Mouse (Mus musculus): ENCODE data around the gene Nprl2. TPM values are rescaled to one million over a fixed set of nuclear protein-coding genes. Genes with fewer than 3 reads are reported as not detected.

Gene Nprl2
- total RNA-seq, 4 experiments from 2014 or later, result 10.4 to 13.4 (median 11.0) TPM

DNA sequence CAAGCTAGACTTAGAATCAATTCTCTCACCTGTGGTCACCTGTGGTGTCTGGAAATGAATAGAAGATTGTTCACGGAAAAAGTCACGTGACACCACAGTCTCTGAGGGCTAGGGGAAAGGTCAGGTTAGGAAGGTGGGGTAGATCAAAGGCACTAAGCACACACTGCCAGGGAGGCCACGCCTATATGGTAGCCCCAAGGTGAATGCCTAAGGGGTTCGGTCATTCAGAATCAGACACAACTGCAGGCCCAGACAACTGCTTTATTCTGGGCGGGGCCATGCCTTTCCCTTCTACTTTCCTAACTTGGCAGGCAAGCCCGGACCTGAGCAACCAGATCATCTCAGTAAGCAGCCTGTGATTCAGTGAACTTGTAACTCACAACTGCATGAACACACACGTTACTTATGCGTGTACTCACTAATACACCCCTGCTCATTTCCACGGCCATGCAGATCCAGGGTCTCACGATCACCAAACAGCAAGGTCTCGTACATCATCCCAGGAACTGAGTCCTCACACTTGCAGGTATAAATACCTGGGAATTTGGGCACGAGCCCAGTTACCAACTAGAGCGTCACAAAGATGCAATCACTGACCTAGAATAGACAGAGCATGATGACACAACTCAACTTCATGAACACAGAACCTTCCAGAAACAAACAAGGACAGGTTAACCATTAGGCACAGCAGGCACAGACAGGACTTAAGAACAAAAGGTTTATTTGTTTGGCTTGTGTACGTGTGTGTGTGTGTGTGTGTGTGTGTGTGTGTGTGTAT is 33.7 kb downstream of the Nprl2 start:
- no peak for DNase-seq (ENCODE audit: low spot score in 2 of 2)

DNA sequence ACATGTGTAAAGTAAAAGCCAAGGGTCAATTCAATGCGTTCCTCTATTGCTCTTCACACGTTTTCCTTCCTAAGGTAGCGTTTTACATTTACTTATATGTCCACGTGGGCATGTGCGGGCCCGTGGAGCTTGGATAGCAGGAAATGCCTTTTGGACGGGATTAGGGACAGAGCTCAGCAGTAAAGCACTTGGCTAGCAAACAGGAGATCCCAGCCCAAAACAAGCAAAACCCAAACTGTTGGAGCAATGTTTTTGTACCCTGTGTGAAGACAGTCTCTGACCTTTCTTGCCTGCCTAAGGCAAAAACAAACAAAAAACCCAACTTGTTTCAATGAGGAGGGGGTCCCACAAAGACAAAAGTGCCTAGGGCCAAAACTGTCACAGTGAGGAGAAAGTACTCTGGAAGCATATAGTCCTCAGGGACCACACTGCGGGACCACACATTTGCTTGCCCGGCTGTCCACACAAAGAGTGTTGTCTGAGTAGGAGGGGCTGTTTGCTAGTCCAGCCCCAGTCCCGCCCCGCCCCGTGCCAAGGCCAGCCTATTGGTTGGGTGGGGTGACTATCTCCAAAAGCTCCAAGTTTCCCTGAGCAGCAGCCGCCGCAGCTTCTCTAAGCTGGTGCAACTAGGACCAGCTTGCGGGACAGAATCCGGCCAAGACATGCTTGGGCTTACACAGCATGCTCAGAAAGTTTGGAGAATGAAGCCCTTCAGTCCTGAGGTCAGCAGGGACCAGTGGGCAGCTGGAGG is 34.5 kb downstream of the Nprl2 start, which contains the start of gene Hyal1:
Gene Hyal1, plus strand, starts transcription at position 571 of the 751 bp plus-strand sequence.
- DNase-seq (ENCODE audit: low spot score in 2 of 2), result peak; percentile 76 to 78

DNA sequence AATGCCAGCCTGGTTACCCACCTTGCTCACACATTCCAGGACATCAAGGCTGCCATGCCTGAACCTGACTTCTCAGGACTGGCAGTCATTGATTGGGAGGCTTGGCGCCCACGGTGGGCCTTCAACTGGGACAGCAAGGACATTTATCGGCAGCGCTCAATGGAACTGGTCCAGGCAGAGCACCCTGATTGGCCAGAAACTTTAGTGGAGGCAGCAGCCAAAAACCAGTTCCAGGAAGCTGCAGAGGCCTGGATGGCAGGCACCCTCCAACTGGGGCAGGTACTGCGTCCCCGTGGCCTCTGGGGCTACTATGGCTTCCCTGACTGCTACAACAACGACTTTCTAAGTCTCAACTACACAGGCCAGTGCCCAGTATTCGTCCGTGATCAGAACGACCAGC is 35.8 kb downstream of the Nprl2 start:
- DNase-seq (ENCODE audit: low spot score in 2 of 2), result no peak

DNA sequence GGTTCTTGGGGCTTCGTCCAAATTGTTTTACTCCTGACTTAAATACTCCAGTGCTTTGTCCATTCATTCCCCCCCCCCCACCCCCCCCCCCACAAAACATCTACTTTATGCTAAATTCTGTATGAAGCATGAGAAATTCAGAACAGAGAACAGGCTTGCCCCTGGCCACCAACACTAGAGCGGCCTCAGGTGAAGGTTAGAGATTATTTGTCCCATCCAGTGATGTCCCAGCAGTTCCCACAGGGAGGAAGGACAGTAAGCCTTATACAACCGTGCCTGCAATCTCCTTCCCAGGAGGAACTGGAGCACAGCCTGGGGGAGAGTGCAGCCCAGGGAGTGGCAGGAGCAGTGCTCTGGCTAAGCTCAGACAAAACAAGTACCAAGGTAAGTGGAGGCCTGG is 36.6 kb downstream of the Nprl2 start, which contains the start of gene Naa80:
Gene Naa80, plus strand, starts transcription at position 301 of the 400 bp plus-strand sequence.
- DNase-seq (ENCODE audit: low spot score in 2 of 2), result no peak

DNA sequence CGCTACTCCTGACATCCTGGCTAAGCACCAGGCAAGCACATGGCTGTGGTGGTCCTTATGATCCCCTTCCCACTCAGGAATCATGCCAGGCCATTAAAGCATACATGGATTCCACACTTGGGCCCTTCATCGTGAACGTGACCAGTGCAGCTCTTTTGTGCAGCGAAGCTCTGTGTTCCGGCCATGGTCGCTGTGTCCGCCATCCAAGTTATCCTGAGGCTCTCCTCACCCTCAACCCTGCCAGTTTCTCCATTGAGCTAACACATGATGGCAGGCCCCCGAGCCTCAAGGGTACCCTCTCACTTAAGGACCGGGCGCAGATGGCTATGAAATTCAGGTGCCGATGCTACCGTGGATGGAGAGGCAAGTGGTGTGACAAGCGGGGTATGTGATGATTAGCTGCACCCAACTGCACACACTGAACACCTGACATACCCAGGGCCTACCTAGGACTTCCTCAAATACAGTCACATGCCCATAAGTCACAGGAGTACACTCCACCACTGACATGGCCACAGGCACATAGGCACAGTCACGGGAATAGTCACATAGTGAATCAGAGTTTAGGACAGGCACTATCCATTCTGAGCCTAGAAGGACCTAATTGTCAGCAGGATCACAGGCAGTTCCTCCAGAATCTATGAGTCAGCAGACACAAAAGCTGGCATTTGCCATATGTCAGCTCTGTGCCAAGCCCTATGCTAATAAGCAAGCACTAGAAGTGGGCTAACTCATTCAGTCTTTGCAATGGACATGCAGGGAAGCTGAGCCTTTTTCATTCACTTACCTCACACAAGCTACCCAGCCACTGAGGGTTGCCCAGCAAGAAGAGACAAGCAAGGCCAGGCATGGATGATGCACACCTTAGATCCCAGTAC is 37.2 kb downstream of the Nprl2 start:
- DNase-seq (ENCODE audit: low spot score in 2 of 2), result no peak

DNA sequence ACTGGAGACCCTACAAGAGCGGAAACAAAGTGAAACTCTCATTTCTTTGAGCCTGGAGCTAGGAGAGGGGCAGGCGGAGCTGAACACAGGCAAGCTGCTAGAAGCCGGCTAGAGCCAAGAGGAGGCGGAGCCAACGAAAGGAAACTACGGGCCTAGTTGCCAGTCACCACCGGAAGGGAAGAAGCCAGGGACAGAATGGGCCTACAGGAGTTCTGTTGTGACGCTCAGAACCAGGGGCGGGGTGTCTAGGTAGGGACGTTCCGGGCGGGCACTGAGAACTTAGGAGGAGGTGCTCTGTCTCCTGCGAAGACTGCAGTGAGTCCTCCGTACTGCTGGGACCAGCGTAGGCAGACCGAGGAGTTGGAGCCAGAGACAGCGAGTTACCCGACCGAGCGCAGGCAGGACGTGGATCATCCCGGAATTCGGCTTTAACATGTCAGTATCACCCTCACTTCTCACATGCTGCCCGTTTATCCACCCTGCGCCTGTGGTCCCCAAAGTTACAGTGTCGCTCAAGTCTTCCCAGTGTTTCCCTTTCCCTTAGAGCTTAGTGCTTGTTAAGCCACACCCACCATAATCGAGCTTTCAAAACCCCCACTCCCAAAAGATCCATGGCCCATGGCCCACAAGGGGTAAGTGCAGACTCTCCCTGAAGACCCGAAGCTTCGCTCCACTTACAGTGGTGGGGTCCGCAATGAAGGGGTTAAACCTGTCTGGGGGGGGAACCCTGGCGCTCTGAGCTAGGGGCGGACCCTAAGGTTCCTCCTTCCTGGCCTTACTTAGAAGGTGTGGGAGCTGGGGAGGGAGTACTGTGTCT is 38.7 kb downstream of the Nprl2 start, which contains the start of gene Hyal3:
Gene Hyal3, plus strand, starts transcription at position 318 of the 817 bp plus-strand sequence.
- peak; percentile 82 to 85 for DNase-seq (ENCODE audit: low spot score in 2 of 2)

DNA sequence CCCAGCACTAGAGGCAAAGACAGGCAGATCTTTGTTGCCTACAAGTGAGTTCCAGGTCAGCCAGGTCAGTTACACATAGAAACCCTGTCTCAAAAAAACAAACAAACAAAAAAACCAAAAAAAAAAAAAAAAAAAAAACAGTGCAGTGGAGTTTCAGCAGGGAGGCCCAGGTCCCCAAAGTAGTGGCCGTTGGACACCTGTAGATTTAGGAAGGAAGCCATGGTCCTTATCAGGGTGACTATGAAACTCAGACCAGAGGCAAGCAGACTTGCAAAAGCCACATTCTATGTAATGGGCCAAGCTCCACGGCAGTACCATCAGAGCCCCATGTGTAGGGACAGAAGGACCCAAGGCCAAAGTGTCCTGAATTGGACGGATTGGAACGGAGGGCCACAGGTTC is 39.6 kb downstream of the Nprl2 start:
- DNase-seq (ENCODE audit: low spot score in 2 of 2), result no peak

DNA sequence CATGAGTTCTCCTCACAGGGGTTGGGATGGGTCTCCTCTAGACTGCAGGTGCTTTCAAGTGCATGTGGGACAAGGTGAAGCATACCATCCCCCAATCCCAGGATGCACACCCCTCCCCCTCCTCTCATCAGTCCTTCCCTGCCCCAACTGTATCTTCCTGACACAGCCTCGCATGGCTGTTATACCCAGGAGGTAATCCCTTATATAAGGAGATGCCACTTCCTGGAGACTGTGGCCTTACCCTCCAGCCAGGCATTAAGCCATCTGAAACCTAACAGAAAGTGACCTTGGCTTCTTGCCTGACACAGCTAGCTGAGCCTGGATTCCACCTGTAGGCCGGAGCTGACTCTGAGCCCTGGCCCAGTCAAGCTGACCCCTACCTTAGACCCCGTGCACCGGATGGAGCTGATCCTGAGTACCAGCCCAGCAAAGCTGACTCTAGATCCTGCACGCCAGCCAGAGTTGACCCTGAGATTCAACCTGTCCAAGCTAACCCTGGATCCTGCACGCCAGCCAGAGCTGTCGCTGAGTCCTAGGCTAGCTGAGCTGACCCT is 40.6 kb downstream of the Nprl2 start:
- no peak for DNase-seq (ENCODE audit: low spot score in 2 of 2)

DNA sequence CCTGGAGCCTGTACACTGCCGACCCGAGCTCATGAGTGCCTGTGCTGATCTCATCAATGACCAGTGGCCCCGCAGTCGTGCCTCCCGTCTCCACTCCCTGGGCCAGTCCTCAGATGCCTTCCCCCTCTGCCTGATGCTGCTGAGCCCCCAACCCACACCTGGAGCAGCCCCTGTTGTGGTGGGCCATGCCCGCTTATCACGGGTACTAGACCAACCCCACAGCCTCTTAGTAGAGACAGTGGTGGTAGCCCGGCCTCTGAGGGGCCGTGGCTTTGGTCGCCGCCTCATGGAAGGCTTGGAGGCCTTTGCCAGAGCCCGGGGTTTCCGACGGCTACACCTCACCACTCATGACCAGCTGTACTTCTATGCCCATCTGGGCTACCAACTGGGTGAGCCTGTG is 41.1 kb downstream of the Nprl2 start:
- DNase-seq (ENCODE audit: low spot score in 2 of 2), result no peak

DNA sequence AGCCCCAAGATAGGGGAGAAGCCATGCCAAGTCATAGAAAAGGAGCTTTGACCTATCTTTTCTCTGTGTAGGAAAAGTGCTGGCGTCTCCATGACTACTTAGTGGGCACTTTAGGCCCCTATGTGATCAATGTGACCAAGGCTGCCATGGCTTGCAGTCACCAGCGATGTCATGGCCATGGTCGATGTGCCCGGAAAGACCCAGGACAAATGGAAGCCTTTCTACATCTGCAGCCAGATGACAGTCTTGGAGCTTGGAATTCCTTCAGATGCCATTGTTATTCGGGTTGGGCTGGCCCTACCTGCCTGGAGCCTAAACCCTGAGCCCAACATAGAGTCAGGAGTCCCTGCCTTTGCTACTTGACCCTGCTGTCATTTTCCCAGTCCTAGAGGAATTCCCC is 44.5 kb downstream of the Nprl2 start:
- no peak for DNase-seq (ENCODE audit: low spot score in 2 of 2)

DNA sequence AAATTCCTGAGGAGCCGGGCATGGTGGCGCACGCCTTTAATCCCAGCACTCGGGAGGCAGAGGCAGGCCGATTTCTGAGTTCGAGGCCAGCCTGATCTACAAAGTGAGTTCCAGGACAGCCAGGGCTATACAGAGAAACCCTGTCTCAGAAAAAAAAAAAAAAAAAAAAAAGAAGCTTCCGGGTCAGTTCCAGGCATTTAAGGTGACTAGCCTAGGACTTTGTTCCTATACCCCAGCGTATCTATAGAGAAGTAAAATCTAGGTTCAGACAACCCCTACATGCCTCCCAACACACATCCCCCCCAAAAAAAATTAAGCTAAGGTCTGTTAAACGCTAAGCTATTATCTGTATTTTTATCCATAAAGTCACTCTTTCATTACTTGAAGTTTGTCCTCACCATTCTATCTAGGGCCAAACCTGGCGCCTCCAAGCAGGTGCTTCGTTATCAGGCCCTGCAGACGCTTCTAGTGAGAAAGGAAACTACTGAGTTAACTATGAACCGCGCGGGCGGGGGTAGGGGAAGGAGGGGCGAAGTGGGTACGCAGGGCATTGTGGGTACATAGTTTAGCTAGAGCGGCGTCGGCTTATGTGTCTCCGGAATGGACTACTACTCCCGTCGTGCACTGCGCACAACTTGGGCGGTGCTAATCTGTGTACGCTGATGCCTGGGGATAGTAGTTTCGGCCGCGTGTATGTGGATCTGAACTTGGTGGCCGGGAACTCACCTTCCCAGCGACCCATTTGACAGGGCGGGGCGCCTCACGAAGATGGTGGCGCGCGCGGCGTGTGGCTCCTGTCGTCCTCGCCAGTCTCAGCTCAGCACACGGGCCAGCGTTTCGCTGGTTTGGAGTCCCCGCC is 45.2 kb downstream of the Nprl2 start, which contains the start of gene Ifrd2:
Gene Ifrd2, plus strand, starts transcription at position 669 of the 859 bp plus-strand sequence.
- DNase-seq (ENCODE audit: low spot score in 2 of 2), result peak; percentile 96 to 97

DNA sequence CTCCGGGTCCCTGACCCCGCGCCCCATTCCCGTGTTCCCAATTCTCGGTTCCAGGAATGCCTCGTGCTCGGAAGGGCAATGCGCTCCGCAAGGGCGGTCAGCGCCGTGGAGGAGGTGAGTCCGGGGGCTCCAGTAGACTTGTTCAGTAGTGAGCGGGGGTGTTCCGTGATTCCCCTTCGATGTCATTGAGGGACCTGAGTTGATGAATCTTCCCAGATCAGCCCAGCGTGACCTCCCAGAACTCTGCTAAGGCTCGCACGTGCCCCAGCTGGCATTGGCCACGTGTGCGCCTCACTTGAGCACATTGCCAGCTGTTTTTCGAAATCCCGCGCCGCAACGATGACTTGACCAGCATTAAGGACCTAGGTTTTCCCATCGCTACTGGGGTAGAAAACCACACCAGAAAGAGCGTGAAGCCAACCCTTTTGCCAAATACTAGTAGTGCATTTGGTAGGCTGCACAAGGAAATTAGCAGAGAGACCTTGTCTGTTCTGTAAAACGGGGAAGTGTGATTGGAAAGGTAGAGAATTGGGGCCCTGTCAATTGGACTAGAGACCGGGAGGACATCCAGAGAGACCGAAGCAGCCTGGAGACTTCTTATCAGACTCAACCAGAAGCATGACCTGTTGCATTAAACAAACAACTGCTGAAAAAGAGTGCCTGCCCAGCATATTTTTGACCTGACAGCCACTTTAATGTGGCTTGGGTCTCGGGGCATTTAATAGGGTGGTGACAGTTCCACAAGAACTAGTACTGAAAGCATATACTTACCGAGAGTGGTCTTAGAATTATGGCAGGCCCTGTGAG is 46.0 kb downstream of the Nprl2 start:
- DNase-seq (ENCODE audit: low spot score in 2 of 2), result peak in 1 of 2 experiments; percentile 55

DNA sequence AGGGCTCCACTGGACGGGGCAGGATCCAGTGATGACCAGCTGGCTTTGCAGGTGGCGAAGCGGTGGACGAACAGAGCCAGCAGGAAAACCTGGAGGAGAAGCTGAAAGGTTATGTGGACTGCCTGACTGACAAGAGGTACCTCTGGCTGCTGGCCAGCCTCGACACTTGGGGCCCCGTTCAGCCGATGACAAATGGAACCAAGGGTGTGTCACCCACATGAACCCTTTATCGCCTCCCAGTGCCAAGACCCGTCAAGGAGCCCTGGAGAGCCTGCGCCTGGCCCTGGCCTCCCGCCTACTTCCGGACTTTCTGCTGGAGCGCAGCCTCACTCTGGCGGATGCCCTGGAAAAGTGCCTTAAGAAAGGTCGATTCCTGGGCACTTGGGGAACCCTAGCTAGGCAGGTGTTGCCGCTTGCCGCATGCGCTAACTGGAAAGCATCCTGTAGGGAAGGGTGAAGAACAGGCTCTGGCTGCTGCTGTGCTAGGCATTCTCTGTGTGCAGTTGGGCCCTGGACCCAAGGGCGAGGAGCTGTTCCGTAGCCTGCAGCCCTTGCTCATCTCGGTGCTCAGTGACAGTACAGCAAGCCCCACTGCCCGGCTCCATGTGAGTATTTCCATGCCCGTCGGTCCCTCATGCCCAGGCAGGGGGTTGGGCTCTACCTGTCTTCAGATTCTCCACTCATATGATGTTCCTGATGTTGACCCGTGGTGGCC is 48.2 kb downstream of the Nprl2 start:
- DNase-seq (ENCODE audit: low spot score in 2 of 2), result peak; percentile 57 to 79

DNA sequence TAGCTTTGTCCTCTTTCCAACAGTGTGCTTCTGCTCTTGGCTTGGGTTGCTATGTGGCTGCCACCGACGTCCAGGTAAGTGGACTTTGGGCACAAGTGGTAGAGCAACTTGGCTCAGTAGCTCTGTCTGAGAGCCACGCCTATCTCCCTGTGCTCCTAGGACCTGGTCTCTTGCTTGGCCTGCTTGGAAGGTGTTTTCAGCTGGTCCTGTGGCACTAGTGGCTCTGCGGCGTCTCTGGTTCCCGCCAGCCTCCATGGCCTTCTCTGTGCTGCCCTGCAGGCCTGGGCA is 48.7 kb downstream of the Nprl2 start:
- DNase-seq (ENCODE audit: low spot score in 2 of 2), result no peak

DNA sequence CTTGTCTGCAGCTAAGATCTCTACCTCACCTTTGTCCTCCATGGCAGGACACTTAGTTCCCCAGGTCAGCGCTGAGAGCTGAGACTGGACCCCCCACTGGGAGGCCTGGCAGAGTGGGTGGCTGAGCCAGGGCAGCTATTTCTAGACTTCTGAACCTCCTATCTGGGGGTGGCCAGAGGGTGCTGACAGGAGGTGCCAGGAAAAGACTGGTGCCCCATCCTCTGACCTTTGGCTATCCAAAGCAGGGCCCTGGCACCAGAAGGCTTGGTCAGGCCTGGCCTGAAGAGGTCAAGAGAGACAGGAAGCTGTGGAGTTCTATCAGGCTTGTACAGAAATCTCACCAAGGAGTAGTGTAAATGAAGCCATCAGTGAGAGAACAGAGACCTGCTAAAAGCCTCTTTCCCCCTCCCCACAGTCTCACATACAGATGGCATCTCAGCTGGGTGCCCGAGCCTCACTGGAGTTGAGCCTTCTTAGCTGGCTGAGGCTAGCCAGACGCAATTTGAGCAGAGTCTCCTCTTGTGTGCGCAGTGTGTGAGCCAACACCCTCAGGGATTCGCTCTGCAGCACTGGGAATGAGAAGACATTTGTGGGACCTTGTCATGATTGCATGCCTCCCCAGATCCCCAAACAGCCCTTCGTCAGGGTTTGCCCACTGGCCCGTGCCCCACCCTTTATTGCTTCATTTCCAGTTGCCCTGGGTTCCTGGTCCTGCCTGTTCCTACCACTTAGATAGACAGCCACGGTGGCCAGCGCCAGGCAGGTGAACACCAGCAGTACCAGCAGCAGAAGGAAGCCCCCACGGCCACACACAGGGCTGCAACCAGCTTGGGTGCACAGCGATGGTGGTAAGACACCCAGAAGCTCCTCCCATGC is 51.3 kb downstream of the Nprl2 start:
- peak; percentile 60 to 77 for DNase-seq (ENCODE audit: low spot score in 2 of 2)

DNA sequence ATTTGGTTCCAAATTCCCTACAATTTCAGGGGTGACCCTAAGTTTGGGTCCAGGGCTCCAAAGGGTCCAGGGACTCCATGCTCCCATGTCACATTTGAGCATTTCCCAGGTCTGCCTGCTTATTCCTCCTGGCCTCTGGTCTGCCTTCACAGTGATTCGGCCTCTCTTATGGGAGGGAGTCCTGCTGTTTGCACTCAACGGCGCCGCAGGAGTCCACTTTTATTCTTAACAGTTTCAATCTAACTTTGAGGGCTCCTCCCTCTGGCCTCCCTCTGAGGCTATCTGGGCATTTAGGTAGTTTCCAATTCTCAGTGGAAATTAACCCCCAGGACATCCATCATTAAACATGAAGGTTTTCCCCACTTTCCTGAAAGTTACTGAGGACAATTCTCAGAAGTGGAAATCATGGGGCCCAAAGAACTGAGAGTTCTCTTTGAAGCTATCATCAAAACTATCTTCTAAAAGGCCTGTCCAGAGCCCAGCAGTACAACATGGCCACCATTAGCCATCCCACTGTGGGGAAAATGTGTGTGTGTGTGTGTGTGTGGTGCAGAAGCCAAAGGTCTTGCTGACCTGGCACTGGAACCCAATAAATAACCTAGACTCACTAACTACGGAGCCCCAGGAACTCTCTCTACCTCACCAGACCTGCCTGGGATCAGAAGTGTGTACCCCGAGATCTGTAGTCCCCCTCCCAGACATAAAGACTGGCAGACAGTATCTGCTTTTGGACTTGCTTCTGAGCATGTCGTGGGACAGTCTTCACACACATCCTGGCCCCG is 52.4 kb downstream of the Nprl2 start:
- no peak for DNase-seq (ENCODE audit: low spot score in 2 of 2)

Data from gastrocnemius, adult 8-10 months (tissue).